Mouse (Mus musculus) cerebellum, adult 9-11 months (tissue): ENCODE data around the gene Ell2.
A peak's percentile ranks its signal among the peaks of the same experiment; 100 is the strongest.

Experiments
- DNase-seq: peaks from one replicate; pipeline ENCODE4 v3.0.0; 2022

Gene Ell2

DNA sequence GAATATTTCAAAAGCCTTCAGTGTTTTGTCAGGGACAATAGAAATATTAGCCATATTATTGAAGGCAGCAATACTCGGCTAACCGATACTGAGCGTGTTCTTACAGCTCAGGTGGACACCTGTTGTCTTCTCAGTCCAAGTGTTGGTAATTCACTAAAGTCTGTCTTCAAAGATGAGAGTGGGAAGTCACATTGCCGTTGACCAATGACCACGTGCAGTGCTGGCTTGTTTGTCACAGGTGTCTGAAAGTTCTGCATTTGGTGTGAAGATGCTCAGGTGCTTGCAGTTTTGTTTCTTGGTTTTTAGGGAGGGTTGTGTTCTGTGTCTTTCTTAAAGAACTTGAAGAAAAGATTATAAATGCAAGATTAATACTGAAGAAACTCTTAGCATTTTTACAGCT, 27.7 kb downstream of the Ell2 start:
- no peak for DNase-seq

DNA sequence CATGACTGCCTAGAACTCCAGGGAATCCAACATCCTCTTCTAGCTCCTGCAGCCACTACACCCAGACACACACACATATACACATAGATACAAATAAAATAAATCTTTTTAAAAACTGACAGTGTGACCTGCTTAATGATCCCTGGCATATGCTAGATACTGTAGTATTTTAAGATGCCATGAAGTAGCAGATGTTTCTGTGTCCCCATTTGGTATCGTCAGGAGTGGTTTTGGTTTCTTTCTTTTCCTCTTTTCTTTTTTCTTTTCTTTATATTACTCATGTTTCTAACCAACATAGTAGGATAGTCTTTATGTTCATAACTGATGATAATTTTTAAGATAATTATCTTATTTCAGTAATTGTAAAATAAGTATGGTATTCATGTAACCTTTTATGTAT, 29.0 kb downstream of the Ell2 start:
- no peak for DNase-seq

DNA sequence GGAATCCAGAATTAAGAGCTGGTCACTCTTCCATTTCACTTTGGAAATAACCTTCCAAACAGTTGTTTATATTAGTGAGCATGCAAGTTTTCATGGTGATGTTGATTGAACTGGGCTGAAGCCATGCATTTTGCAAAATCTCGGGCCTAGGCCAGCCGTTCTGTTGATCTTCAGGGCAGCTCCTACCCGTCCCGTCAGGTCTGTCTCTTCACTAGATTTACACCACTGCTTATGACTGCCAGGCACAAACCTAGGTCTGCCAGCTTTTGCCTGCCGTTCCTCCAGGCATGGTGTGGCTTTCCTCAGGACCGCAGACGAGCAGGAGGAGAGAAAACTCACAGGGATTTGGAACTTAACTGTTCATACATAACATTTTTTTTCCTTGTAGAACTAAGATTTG, 31.4 kb downstream of the Ell2 start:
- DNase-seq = no peak

DNA sequence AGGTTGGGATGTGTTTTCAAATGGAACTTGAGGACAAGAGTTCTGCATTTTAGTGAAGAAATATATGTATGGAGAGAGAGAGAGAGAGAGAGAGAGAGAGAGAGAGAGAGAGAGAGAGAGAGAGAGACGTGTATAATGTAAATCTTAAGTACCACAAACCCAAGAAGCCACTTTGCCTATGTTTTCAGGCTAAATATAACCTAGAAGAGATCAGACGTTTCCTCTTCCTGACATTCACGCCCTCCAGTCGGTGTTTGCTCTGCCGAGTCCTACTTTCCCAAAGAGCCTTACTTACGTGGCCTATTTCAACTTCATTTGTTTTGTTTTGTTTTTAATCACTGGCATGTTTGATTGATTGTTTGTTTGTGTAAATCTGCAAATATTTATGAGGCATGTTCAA, 32.0 kb downstream of the Ell2 start:
- DNase-seq = no peak

DNA sequence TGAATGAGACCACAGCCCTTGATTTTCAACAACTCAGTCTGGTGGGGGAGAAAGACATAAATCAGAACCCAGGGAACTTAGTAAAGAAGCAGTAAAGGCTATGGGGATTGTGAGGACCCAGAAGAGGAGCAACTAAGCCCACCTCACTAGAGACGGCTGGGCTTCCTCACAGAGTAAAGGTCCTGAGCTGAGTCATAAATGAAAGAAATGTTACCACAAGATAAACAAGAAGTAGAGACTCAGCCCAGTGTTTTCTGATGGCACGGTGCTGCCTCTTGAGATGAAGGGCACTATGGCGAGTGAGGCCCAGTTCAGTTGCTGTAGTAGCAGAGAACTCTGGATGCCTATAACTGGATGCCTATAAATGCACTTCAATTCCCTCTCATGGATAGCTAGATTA, 32.4 kb downstream of the Ell2 start:
- DNase-seq = no peak

DNA sequence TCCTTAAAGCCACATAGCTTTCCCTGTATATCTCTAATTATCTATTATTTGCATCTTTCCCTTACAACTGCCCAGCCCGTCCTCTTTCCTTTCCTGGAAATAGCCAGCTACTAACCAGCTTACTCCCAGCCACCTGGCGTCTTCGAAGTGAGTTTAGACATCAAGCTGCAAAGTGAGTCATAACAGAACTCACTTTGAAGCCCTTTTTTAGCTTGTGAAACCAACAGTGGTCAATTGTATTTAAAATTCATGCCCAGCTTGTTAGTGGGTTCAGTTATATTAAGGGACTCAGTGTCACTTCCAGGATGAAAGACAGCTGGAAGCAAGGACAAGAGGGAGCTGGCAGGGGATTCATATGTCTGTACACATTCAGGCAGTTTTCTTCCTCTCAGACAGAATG, 33.5 kb downstream of the Ell2 start:
- no peak for DNase-seq

DNA sequence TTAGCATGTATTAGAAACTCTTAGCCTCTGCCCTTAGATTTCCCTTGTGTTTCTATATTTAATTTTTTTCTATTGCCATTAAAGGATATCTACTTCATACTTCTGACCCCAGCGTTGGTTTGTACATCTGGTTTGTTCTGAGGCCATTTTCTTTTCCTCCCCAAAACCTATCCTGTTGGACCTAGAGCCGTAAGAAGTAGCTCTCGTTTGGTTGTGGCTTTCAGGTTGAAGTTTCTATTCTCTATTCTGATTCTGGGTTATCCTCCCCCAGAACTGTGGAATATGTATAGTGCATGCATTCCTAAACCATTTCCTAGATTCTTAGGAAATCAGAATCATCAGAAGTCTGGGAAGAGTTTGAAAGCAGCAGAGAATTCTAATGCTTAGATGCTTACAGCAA, 34.6 kb downstream of the Ell2 start:
- no peak for DNase-seq

DNA sequence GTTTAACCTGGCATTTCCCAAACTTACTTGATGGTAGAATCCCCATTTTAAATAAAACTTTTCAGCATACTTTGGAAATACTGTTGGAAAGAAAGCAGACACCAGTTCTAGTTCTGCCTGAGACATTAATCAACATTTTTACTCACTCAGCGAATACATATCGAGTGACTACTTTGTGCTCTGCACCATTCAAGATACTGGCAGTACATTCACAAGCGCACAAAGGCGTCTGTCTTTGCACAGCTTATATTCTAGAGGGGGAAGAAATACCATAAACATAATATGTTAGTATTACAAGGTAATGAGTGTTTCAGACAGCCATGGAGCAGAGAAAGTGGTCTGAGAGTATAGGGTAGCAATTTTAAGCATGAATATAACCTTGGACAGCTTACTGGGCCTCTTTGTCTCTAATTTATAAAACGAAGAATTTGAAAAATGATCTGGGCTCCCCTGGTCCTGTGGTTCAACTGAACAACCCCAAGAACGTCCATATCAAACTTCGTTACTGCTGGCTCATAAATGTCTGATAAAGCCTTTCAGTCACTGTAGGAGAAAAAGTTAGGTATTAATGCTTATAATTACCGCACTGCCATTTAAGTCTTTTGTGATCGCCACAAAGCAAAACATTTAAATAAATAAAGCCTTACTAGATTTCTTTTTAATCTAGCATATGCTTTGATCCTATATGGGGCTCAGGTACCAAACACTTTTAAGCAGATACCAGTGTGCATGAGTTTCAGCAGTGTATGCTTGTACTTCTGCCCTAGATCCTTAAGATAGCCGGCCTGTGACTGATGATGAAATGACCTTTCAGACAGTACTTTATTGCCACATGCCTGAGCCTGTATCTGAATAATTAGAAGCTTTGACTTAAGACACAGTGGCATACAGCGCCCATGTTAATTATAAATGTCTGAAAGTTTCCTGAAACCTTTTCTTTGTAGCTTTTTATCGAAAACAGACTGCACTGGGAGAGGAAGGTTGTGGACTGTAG, 35.5 kb downstream of the Ell2 start:
- no peak for DNase-seq

DNA sequence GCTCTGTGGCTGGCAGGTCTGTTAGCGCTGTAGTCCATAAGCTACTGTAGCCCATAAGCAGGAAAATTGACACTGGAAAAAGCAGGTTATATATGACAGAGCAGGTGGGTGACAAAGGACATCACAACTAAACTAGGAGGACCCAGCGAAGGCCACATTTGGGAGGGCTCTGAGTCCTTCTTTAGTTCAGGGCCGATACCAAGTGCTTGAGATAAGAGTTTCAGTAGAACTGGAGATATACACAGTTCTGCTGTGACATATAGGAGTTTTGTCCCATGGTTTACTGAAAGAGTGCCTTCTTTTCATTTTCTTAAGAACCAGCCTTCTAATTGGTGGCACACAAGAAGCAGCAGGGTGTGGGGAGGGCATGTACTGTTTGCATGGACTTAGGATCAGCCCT, 36.4 kb downstream of the Ell2 start:
- no peak for DNase-seq

DNA sequence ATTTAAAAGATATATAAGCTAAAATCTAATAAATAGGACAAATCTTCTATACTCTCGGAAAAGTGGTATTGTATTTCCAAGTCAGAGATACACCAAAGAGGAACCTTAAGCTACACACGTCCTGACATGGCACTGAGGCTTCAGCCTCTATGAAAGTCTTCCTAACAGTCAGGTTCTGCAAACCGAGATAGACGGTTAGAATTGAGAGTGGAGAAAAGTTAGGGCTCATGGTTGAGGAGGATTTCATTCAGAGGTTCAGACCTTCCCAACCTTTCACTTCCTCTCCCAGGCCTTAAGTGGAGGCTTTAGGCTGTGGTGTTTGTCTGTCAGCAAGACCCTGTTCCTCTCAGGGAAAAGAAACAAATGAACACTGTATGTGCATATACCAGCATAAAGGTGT, 37.5 kb downstream of the Ell2 start:
- DNase-seq = no peak

DNA sequence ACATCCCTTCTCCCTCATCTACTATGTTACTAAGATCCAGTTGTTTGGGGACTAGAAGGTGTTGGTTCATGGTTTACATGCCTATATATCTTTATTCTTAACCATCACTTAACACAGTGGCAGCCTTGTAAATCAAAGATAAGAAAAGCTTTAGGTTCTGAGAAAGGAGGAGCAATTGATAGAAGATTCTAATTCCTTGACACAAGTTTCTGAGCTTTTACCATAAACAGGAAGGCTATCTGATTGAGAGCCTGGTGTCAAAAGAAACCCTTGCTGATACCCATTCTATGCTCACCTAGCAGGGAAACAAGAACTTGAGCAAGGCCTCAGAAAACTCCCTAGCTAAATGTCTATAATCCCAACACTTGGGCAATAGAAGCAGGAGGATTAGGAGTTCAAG, 38.8 kb downstream of the Ell2 start:
- no peak for DNase-seq

DNA sequence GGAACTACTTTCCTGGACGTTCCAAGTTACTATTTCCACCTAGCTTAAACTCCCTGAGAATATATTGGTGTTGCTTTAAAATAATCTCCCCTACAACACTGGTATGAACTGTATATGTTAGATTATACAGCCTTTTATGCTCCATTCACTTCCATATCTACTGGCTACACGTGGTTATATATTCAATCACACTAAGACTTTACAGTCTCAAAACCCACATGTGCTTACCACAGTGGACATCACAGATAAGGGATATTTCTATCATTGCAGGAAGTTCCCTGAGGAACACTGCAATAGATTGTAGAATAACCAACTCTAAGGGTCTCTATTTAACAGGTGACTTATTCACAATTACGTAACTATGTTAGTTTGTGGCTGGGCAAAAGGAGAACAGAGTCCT, 40.7 kb downstream of the Ell2 start:
- DNase-seq = no peak

DNA sequence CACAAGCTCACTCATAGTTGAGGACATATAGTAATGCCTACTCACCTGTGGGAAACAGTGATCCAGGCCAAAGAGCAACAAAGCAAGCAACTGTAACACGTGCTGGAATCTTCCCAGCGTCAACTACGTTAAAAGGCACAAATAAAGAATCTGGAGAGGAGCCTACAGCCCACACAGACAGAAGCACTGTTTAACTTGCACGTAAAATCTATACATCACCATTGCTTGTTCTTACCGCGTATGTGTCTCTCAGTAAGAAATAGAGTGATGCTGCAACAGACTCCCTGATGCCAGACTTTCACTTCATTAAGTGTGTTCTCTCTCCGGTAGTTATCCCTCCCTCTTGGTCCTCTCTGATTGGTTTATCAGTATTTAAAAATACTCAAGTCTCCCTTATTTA, 42.1 kb downstream of the Ell2 start:
- DNase-seq = no peak

DNA sequence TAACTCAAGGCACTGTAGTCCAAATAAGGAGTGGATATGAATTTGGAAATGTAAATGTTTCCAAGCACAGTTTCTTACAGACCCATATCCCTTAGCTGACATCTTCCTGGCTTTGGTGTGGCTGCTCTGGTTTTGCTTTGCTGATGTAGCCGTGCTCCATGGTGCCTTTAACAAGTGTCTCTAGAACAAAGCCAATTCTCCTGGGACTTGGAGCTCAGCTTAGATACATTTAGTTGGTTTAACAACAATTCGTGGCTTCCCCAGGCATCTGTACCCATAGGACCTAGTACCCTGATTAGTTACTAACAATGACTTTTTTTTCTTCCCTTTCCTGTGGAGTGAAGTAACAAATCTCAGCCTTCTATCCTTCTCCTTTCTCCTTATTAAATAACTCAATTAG, 44.2 kb downstream of the Ell2 start:
- DNase-seq = no peak

DNA sequence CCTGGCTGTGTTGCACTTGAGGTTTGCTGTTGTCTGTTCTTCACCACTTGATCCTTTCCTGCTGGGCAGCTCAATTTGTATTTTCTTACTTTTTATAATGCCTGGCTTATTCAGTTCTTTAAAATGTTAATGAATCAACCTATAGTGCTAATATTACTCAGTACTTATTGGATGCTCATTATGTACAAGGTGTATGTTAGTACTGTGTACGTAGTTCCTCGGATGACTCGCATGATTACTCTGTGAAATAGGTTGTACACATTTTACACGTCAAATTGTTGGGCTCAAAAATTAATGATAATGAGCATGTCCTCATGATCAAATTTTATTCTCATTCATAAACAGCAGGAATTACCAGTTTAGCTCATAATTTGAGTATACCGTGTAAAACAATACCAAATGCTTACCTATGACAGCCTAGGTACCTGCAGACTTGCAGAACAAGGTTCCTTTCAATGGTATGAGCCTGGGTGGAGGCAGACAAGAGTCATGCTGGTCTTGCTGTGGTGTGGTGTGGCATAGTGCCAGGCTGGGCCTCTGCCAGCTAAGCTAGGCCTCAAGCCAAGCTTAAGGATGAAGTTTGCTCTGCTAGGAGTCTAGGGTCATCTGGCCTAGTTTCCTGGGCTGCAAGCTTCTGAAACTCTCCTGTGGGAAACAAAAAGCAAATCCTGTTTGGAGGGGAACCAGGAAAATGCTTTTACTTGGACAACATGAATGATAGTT, 45.8 kb downstream of the Ell2 start:
- peak; percentile 63 for DNase-seq

DNA sequence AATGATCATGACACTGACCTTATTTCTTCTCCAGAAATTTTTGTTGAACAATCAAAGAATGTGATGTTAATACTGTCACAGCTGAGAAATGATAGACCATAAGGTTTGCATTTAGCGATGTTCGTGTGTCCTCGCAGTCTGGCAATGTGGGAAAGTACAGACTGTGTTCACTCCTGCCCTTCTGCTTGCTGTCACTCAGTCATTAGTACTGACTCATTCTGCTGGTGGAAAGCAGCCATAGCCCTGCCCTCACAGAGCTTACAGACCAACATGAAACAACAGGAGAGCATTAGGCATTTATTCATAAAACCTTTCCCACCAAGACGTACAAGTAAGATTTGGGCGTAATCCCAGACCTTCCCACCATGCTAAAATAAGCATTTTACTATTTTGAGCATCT, 47.8 kb downstream of the Ell2 start:
- no peak for DNase-seq

DNA sequence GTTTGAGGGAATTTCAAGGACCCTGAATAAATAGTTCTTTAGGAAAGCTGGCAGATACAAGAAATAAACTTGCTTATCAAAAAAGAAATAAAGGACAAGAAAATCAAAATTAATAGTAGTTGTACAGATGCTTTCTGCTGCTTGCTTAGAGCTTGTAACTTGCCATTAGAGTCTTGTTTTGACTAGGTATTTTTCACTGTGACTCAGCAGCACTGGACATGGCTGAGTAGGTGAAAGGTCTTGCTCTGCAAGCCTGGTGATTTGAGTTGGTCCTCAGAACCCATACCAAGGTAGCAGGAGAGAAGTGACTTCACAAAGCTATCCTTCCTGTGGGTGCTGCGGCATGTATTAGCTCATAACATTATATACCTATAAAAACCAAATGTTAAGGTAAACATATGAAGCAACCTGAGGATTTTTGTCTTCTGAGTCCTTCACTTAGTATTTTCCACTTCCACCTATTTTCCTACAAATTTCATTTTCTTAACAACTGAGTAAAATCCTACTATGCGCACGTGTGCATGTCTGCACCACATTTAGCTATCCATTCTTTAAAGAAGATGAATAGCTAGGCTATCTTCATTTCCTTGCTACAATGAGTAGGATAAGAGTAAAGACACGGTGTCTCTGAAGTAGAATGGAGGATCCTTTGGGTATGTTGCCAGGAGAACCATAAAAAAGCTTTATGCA, 54.4 kb downstream of the Ell2 start:
- no peak for DNase-seq

DNA sequence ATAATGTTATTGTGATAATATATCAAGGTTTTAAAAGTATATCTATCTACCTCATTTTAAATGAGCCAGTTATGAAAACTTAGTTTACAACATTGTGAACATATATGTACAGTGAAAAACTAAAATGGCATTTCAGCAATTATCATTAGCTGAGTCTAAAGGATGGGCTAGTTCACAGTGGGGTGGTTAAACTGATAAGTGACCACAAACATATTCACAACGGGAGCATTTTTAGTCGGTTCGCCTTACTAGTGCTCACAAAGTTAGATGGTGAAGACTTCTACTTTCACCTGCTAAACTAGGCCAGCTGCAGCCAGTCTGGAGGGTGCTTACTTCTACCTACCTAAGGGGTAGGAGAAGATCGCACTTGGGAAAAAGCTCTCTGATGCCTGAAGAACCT, 56.2 kb downstream of the Ell2 start:
- DNase-seq = no peak

DNA sequence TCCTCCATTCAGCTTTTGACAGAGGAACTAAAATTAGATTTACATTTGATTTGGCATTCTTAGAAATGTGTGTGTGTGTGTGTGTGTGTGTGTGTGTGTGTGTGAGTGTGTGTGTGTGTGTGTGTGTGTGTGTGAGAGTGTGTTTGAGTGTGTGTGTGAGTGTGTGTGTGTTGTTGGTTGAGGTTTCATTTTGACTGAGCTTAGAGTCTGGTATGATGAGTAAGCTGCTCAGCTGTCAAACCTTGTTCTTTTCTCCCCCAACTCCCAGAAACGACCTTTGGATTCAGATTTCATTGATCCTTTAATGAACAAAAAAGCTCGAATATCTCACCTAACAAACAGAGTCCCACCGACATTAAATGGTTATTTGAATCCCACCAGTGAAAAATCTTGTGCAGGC, 56.7 kb downstream of the Ell2 start:
- DNase-seq = no peak

DNA sequence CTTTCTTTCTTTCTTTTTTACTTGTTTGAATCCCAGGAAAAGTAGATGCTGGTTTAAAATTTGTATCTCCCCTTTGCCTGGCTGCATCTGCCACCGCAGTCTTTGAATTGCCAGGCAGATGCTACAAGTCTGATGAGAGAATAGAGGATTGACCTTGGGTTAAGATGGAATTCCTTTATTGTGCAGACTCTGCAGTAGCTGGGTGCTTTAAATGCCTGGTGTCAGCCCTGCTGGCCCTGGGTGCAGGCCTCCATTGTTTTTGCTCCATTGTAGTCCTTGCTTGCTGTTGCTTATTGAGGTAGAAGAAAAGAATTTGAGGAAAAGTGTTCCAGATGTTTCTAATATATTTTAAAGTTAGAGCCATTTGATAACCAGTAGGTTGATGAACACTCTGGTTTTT, 59.2 kb downstream of the Ell2 start:
- no peak for DNase-seq

DNA sequence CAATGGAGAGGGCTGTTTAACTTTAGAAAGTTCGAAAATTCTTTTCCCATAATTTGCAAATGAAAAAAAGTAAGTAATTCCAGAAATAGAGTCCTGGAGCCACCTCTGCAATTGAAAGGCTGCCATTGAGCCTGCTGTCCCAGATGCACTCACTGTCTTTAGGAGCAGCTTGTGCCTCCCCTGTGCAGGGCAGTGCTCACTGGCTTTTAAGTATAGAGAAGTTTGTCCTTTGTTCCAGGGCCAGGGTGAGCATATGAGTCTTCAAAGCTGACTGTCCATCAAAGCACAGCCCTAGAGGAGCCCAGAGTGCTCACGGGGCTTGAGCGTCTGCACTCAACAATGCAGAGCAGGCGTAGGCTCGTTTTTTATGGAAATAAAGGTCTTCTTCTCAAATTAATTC, 59.7 kb downstream of the Ell2 start:
- DNase-seq = no peak

DNA sequence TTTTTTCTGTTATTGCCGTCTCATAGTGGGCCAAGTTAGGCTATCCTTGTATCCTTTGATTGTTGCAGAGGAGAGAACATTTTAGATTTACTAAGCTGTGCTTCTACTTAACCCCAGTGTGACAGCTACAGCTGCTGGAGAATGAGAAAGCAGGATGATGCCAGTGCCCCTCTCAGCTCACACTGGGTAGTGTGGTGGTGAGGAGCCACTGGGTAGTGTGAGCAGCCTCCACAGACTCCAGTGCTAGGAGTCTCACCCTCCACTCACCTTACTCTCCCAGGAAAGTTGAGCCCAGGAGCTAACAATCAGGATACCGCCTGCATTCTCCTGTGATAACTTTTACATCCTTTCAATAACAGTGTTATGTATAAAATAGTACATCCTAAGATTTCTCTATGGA, 60.4 kb downstream of the Ell2 start:
- DNase-seq = no peak

DNA sequence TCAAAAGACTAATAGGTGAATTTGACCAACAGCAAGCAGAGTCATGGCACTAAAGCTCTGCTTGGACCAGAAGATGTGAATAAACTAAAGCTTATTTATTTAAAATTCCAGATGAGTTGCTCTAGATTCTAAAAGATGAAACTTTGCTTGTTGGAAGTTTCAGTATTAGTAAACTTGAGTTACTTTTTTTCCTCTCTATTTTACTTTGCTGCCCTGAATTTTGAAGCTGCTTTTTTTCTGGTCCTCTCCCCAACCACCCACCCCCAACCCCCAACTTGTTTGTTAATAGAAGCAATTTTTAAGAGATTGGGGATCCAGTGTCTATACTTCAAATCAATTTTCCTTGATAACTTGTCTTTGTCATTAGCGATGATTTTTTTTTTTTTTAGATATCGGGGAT, 64.2 kb downstream of the Ell2 start:
- no peak for DNase-seq

DNA sequence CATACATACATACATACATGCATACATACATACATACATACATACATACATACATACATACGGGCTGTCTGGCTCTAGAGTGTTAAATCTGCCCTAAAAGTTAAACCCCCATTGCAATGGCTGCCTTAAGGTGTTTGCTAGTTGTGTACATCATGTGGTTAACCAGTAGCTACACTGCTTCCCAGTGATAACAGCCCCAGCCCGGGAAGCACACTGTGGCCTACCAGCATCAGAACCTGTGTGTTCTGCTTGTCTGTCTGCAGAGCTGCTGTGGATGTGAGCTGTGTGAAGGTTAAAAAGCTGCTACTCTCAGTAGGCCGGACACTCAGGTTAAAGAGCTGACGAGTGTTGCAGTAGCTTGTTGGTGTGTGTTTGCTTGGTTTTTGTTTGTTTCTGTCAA, 64.8 kb downstream of the Ell2 start:
- DNase-seq = no peak
